Mouse (Mus musculus) small intestine, adult 2 months (tissue): Measurements from ENCODE around the gene Cfap74.

Experiments
- CTCF ChIP-seq: fragments of 200-500 bp; IDR thresholded peaks from 2 replicates; pipeline ENCODE4 v1.5.1; 2012; ENCODE audit warnings: low read depth, mild to moderate bottlenecking, control low read depth, inconsistent platforms, low read length, moderate library complexity, mixed read lengths; ENCODE audit not compliant: insufficient replicate concordance, insufficient read length; ENCODE audit errors: extremely low read depth
- POLR2A ChIP-seq: fragments of 200-500 bp; IDR thresholded peaks from 2 replicates; pipeline ENCODE4 v1.6.1; 2012; ENCODE audit warnings: low read depth, mild to moderate bottlenecking, control low read depth, inconsistent platforms, low read length, moderate library complexity

DNA sequence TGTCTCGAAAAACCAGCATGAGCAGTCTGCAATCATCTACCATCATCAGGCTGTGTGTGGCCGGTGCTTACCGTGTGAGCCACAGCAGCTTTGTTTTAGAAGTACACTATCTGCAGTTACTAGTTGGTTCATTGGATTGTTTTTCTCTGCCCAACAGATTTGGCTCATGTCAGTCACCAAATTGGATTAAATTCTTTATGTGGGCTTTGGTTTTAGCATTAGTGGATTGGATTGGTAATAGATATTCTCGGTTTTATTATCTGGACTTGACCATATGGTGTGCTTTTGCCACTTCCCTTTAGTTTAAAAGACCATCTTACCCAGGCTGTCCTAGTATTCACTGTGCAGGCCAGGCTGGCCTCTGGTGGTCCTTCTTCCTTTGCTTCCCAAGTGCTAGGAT, 85.9 kb downstream of the Cfap74 start:
- TF ChIP-seq POLR2A (no peak), CTCF (no peak)
